Mouse (Mus musculus): ENCODE results near the gene Gm20388. TPM values are rescaled to one million over a fixed set of nuclear protein-coding genes. Genes with fewer than 3 reads are reported as not detected.

Gm20388 gene
- polyA plus RNA-seq, 1 experiment from 2014 or later = 7.4 TPM

GRCm38 (mm10) chr8:121016621-121017020 lies 1106.0 kb downstream of the Gm20388 start:
- 72% methylated on average over 17 of the region's 17 CpGs for WGBS
- no peak overlapping the region for H3K4me2 ChIP-seq

GRCm38 (mm10) chr8:121018236-121018635 lies 1107.6 kb downstream of the Gm20388 start:
- Histone ChIP-seq H3K9me3 (replicated peaks) (no peaks in the 10 kb centered on the region), H3K9ac (no peak overlapping the region), H3K36me3 (no peaks in the 10 kb centered on the region), H3K4me3 (replicated peaks) (no peak overlapping the region), H3K4me1 (peaks cover 24% of the 10 kb centered on the region), H3K4me2 (no peak overlapping the region), H3K27ac (no peak overlapping the region), H3K27me3 (peaks cover 92% of the 10 kb centered on the region)
- no peak for ATAC-seq (replicated peaks; ENCODE audit: low FRiP score)
- WGBS = 65% methylated on average over 10 of the region's 10 CpGs

More at GRCm38 (mm10) chr8:121016621-121017020, 1106.0 kb downstream of the Gm20388 start:
- Histone ChIP-seq H3K4me3 (replicated peaks) (no peak overlapping the region), H3K4me1 (peaks cover 15% of the 10 kb centered on the region), H3K9ac (no peak overlapping the region), H3K27me3 (peaks cover 94% of the 10 kb centered on the region), H3K36me3 (no peaks in the 10 kb centered on the region), H3K9me3 (replicated peaks) (no peaks in the 10 kb centered on the region), H3K27ac (no peak overlapping the region)
- no peak for ATAC-seq (replicated peaks; ENCODE audit: low FRiP score)

- Histone ChIP-seq H3K27me3 (peaks cover 92% of the 10 kb centered on the region), H3K4me1 (peaks cover 35% of the 10 kb centered on the region), H3K9me3 (replicated peaks) (no peaks in the 10 kb centered on the region), H3K4me2 (no peak overlapping the region), H3K4me3 (replicated peaks) (no peak overlapping the region), H3K27ac (no peak overlapping the region), H3K9ac (no peak overlapping the region), H3K36me3 (no peaks in the 10 kb centered on the region)
- whole genome bisulfite sequencing = 18% methylated on average over 12 of the region's 12 CpGs
- ATAC-seq (replicated peaks; ENCODE audit: low FRiP score) = no peak
These were observed 1110.8 kb downstream of the Gm20388 start for GRCm38 (mm10) chr8:121021488-121021887.

GRCm38 (mm10) chr8:121023003-121023402 lies 1112.4 kb downstream of the Gm20388 start:
- WGBS = 89% methylated on average over 4 of the region's 4 CpGs
- H3K4me2 ChIP-seq = no peak overlapping the region
- peak overlapping the region; percentile 27; the same call in 1 of the 2 replicates for H3K27ac ChIP-seq
- no peak overlapping the region for H3K9ac ChIP-seq
- H3K4me3 ChIP-seq (replicated peaks) = no peak overlapping the region
- no peaks in the 10 kb centered on the region for H3K36me3 ChIP-seq
- peaks cover 39% of the 10 kb centered on the region for H3K4me1 ChIP-seq
- no peaks in the 10 kb centered on the region for H3K9me3 ChIP-seq (replicated peaks)
- H3K27me3 ChIP-seq = peaks cover 91% of the 10 kb centered on the region
- no peak for ATAC-seq (replicated peaks; ENCODE audit: low FRiP score)

GRCm38 (mm10) chr8:121023736-121024135 lies 1113.1 kb downstream of the Gm20388 start:
- Histone ChIP-seq H3K27me3 (peaks cover 86% of the 10 kb centered on the region), H3K36me3 (no peaks in the 10 kb centered on the region), H3K9me3 (replicated peaks) (no peaks in the 10 kb centered on the region), H3K9ac (no peak overlapping the region), H3K4me2 (peak overlapping the region; percentile 33; the same call in 1 of the 2 replicates), H3K4me3 (replicated peaks) (no peak overlapping the region), H3K27ac (no peak overlapping the region), H3K4me1 (peaks cover 37% of the 10 kb centered on the region)
- ATAC-seq (replicated peaks; ENCODE audit: low FRiP score) = no peak; the same call in 1 of the 2 replicates
- 7% methylated on average over 18 of the region's 18 CpGs for WGBS

GRCm38 (mm10) chr8:121025486-121025885 lies 1114.8 kb downstream of the Gm20388 start:
- Histone ChIP-seq H3K9me3 (replicated peaks) (no peaks in the 10 kb centered on the region), H3K36me3 (no peaks in the 10 kb centered on the region), H3K27ac (no peak overlapping the region), H3K9ac (no peak overlapping the region), H3K4me1 (peaks cover 37% of the 10 kb centered on the region), H3K4me2 (no peak overlapping the region), H3K27me3 (peaks cover 90% of the 10 kb centered on the region), H3K4me3 (replicated peaks) (no peak overlapping the region)
- no peak for ATAC-seq (replicated peaks; ENCODE audit: low FRiP score)
- 63% methylated on average over 5 of the region's 5 CpGs for WGBS

GRCm38 (mm10) chr8:121027787-121028186 lies 1117.1 kb downstream of the Gm20388 start:
- Histone ChIP-seq H3K9ac (no peak overlapping the region), H3K27me3 (peaks cover 90% of the 10 kb centered on the region), H3K27ac (no peak overlapping the region), H3K4me2 (no peak overlapping the region), H3K36me3 (no peaks in the 10 kb centered on the region), H3K4me3 (replicated peaks) (no peak overlapping the region), H3K9me3 (replicated peaks) (no peaks in the 10 kb centered on the region), H3K4me1 (peaks cover 23% of the 10 kb centered on the region)
- 0 out of 2 replicates have a peak, but pooled peaks have one; percentile 61 for ATAC-seq (replicated peaks; ENCODE audit: low FRiP score)
- 12% methylated on average over 13 of the region's 13 CpGs for WGBS

- no peak for ATAC-seq (replicated peaks; ENCODE audit: low FRiP score)
- H3K9ac ChIP-seq = no peak overlapping the region
- H3K27ac ChIP-seq = no peak overlapping the region
- WGBS = 78% methylated on average over 6 of the region's 6 CpGs
- H3K36me3 ChIP-seq = no peaks in the 10 kb centered on the region
- H3K9me3 ChIP-seq (replicated peaks) = no peaks in the 10 kb centered on the region
- H3K4me3 ChIP-seq (replicated peaks) = no peak overlapping the region
- H3K27me3 ChIP-seq = peaks cover 92% of the 10 kb centered on the region
- peaks cover 15% of the 10 kb centered on the region for H3K4me1 ChIP-seq
- no peak overlapping the region for H3K4me2 ChIP-seq
These were observed 1118.4 kb downstream of the Gm20388 start for GRCm38 (mm10) chr8:121029076-121029475.

- no peak for ATAC-seq (replicated peaks; ENCODE audit: low FRiP score)
- H3K36me3 ChIP-seq = no peaks in the 10 kb centered on the region
- no peak overlapping the region for H3K27ac ChIP-seq
- H3K9ac ChIP-seq = no peak overlapping the region
- no peaks in the 10 kb centered on the region for H3K9me3 ChIP-seq (replicated peaks)
- H3K27me3 ChIP-seq = peaks cover 93% of the 10 kb centered on the region
- 60% methylated on average over 10 of the region's 10 CpGs for WGBS
- H3K4me3 ChIP-seq (replicated peaks) = no peak overlapping the region
- H3K4me1 ChIP-seq = peaks cover 12% of the 10 kb centered on the region
- H3K4me2 ChIP-seq = no peak overlapping the region
These were observed 1119.9 kb downstream of the Gm20388 start for GRCm38 (mm10) chr8:121030496-121031040.

GRCm38 (mm10) chr8:121033299-121034013 lies 1122.8 kb downstream of the Gm20388 start:
- Histone ChIP-seq H3K9me3 (replicated peaks) (no peaks in the 10 kb centered on the region), H3K4me1 (peaks cover 3% of the 10 kb centered on the region; the same call in 1 of the 2 replicates), H3K4me2 (no peak overlapping the region), H3K9ac (no peak overlapping the region), H3K27ac (no peak overlapping the region), H3K4me3 (replicated peaks) (no peak overlapping the region), H3K36me3 (no peaks in the 10 kb centered on the region), H3K27me3 (peaks cover 95% of the 10 kb centered on the region)
- 24% methylated on average over 20 of the region's 20 CpGs for WGBS
- ATAC-seq (replicated peaks; ENCODE audit: low FRiP score) = no peak

GRCm38 (mm10) chr8:121035611-121036010 lies 1125.0 kb downstream of the Gm20388 start:
- WGBS = 52% methylated on average over 8 of the region's 8 CpGs
- ATAC-seq (replicated peaks; ENCODE audit: low FRiP score) = no peak
- Histone ChIP-seq H3K27ac (no peak overlapping the region), H3K4me1 (peaks cover 3% of the 10 kb centered on the region; the same call in 1 of the 2 replicates), H3K9ac (no peak overlapping the region), H3K36me3 (no peaks in the 10 kb centered on the region), H3K4me2 (no peak overlapping the region), H3K4me3 (replicated peaks) (no peak overlapping the region), H3K27me3 (peaks cover 94% of the 10 kb centered on the region), H3K9me3 (replicated peaks) (no peaks in the 10 kb centered on the region)

- ATAC-seq (replicated peaks; ENCODE audit: low FRiP score) = no peak
These were observed 1133.2 kb downstream of the Gm20388 start for GRCm38 (mm10) chr8:121043719-121044440.

More at GRCm38 (mm10) chr8:121043719-121044440, 1133.2 kb downstream of the Gm20388 start:
- Histone ChIP-seq H3K36me3 (no peaks in the 10 kb centered on the region), H3K4me3 (replicated peaks) (no peak overlapping the region), H3K27ac (no peak overlapping the region), H3K9ac (no peak overlapping the region), H3K9me3 (replicated peaks) (no peaks in the 10 kb centered on the region), H3K4me1 (peaks cover 11% of the 10 kb centered on the region), H3K27me3 (peaks cover 53% of the 10 kb centered on the region), H3K4me2 (peak overlapping the region; percentile 36)
- 26% methylated on average over 19 of the region's 19 CpGs for WGBS
